Mouse (Mus musculus) embryonic facial prominence, embryonic 11.5 days (tissue): Measurements from ENCODE around the gene Terb2. TPM values are rescaled to one million over a fixed set of nuclear protein-coding genes. Genes with fewer than 3 reads are reported as not detected.
"Not testable (repeated sequence)": the region's sequence is repeated elsewhere in the genome, so short reads cannot be mapped to it uniquely, and the experiment has no call there.

Experiments
- ATAC-seq: fragments of 200-750 bp; cut with Nextera tagmentation; replicated peaks from 2 replicates; pipeline ENCODE4 v1.8.0; 2017; ENCODE audit warnings: low read depth; ENCODE audit not compliant: insufficient number of reproducible peaks, low FRiP score, low TSS enrichment
- DNase-seq: peaks from one replicate; pipeline ENCODE4 v3.0.0-alpha.2; 2015; ENCODE audit warnings: low spot score
- H3K27ac ChIP-seq: fragments of 300-500 bp; sonication (generic); replicated peaks from 2 replicates; pipeline ENCODE4 v1.5.1; 2014; ENCODE audit warnings: mild to moderate bottlenecking, low read depth, low read length, control low read depth
- H3K27me3 ChIP-seq: fragments of 300-500 bp; sonication (generic); 2 replicates; pipeline ENCODE4 v1.6.1; 2014; ENCODE audit warnings: mild to moderate bottlenecking, low read length, moderate library complexity, mixed read lengths; ENCODE audit not compliant: control insufficient read depth, insufficient read depth
- H3K36me3 ChIP-seq: fragments of 300-500 bp; sonication (generic); replicated peaks from 2 replicates; pipeline ENCODE4 v1.6.1; 2014; ENCODE audit warnings: low read depth, mild to moderate bottlenecking, low read length, moderate library complexity, mixed read lengths; ENCODE audit not compliant: control insufficient read depth, insufficient read depth
- H3K4me1 ChIP-seq: fragments of 300-500 bp; sonication (generic); 2 replicates; pipeline ENCODE4 v1.6.1; 2014; ENCODE audit warnings: low read length, mixed read lengths; ENCODE audit not compliant: control insufficient read depth, insufficient read depth
- H3K4me2 ChIP-seq: fragments of 300-500 bp; sonication (generic); 2 replicates; pipeline ENCODE4 v1.6.1; 2014; ENCODE audit warnings: low read depth, mild to moderate bottlenecking, control low read depth, low read length, moderate library complexity
- H3K4me3 ChIP-seq: fragments of 300-500 bp; sonication (generic); 2 replicates; pipeline ENCODE4 v1.5.1; 2014; ENCODE audit warnings: low read depth, low read length, control low read depth
- H3K9ac ChIP-seq: fragments of 300-500 bp; sonication (generic); replicated peaks from 2 replicates; pipeline ENCODE4 v1.6.1; 2014; ENCODE audit warnings: mild to moderate bottlenecking, control low read depth, low read length
- H3K9me3 ChIP-seq: fragments of 300-500 bp; sonication (generic); replicated peaks from 2 replicates; pipeline ENCODE4 v1.6.1; 2016; ENCODE audit warnings: mild to moderate bottlenecking, low read length, inconsistent platforms, mixed read lengths; ENCODE audit not compliant: control insufficient read depth
- WGBS: fragments of 180-500 bp; shearing (Covaris S2); extraction: QIAGEN DNeasy Blood & Tissue Kit; methylation state at CpG from one replicate; pipeline ENCODE4 v1.1.7; 2014; 5-methylcytosine and 5-hydroxymethylcytosine counted together
- polyA plus RNA-seq: library from polyadenylated mRNA; unstranded; fragments of >200 nt; fragmentation: Nextera tagmentation; extraction: Ambion mirVana; gene quantifications from 2 replicates; pipeline ENCODE4 v1.2.1, GENCODE M21; 2014

Gene Terb2
- polyA plus RNA-seq, 1 experiment from 2014 or later, result not detected

- no peak overlapping the region for H3K27ac ChIP-seq
- DNase-seq, result no peak
- H3K4me3 ChIP-seq, result no peak overlapping the region
- H3K4me2 ChIP-seq, result no peak overlapping the region
- H3K27me3 ChIP-seq, result no peaks in the 10 kb centered on the region
- no peaks in the 10 kb centered on the region for H3K36me3 ChIP-seq
- ATAC-seq, result no peak
- H3K9ac ChIP-seq, result no peak overlapping the region
- 91% methylated on average over 1 of the region's 1 CpGs for WGBS
- no peaks in the 10 kb centered on the region for H3K9me3 ChIP-seq
- H3K4me1 ChIP-seq, result no peaks in the 10 kb centered on the region
These were observed 15.4 kb downstream of the Terb2 start for GRCm38 (mm10) chr2:122201501-122201900.

- no peak overlapping the region for H3K4me3 ChIP-seq
- H3K27me3 ChIP-seq, result no peaks in the 10 kb centered on the region
- H3K9ac ChIP-seq, result no peak overlapping the region
- H3K36me3 ChIP-seq, result no peaks in the 10 kb centered on the region
- H3K9me3 ChIP-seq, result no peaks in the 10 kb centered on the region
- 0 out of 2 replicates have a peak, but pooled peaks cover 2% of the 10 kb centered on the region for H3K4me1 ChIP-seq
- ATAC-seq (no peak), DNase-seq (no peak)
- no peak overlapping the region for H3K4me2 ChIP-seq
- WGBS, result 50% methylated on average over 2 of the region's 2 CpGs
- no peak overlapping the region for H3K27ac ChIP-seq
These were observed 20.5 kb downstream of the Terb2 start for GRCm38 (mm10) chr2:122206440-122207107.

DNA sequence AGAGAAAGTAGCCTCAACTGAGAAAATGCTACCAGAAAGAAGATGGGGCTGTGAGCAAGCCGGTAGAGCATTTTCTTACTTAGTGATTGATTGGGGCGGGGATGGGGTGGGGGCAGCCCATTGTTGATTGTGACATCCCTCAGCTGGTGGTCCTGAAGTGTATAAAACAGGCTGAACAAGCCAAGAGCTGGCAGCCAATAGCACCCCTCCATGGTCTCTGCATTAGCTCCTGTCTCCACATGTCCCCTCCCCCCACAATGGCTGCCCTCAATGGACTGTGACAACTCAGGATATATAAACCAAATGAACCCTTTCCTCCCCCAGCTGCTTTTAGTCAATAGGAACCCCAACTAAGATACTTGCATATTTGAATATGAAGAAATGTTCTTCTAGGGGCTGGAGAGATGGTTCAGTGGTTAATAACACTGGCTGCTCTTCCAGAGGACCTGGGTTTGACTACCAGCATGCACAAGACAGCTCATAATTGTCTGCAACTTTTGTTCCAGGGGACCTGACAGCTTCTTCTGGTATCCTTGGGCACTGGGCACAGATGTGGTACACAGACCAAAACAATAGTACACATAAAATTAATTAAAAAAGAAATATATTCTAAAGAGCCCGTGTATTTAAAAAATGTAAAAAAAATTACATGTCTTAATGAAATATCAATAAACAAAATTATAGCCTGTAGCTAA is 24.6 kb downstream of the Terb2 start:
- WGBS, result 54% methylated on average over 3 of the region's 3 CpGs
- Histone ChIP-seq H3K9me3 (no peaks in the 10 kb centered on the region), H3K27ac (no peak overlapping the region), H3K9ac (no peak overlapping the region), H3K27me3 (no peaks in the 10 kb centered on the region), H3K4me3 (no peak overlapping the region), H3K4me2 (no peak overlapping the region), H3K4me1 (0 out of 2 replicates have a peak, but pooled peaks cover 2% of the 10 kb centered on the region), H3K36me3 (no peaks in the 10 kb centered on the region)
- ATAC-seq (no peak), DNase-seq (no peak)

- WGBS, result 93% methylated on average over 4 of the region's 4 CpGs
- H3K27me3 ChIP-seq, H3K4me3 ChIP-seq, ATAC-seq, H3K4me1 ChIP-seq, H3K36me3 ChIP-seq, DNase-seq, H3K9me3 ChIP-seq, H3K27ac ChIP-seq, H3K9ac ChIP-seq, H3K4me2 ChIP-seq: not testable (repeated sequence)
These were observed 31.0 kb downstream of the Terb2 start for GRCm38 (mm10) chr2:122217075-122217474.

DNA sequence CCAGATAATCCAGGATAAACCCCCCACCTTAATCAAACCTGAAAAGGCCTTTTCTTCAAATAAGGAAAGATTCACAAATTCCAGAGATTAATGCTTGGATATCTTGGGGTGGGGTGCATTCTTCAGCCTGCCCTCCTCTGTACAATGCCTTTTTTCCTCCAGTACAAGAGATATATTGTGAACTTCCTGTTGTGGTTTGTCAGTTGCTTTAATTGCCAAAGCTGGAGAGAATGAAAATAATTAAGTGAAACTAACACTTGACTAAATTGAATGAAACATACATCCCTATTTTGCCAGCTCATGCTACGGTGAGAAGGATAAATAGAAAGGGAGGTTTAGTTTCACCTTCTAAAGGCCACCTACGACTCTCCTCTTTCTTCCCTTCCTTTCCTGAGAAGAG is 32.2 kb downstream of the Terb2 start:
- Histone ChIP-seq H3K27ac (no peak overlapping the region), H3K27me3 (no peaks in the 10 kb centered on the region), H3K4me3 (no peak overlapping the region), H3K9ac (no peak overlapping the region), H3K36me3 (no peaks in the 10 kb centered on the region), H3K4me1 (no peaks in the 10 kb centered on the region), H3K9me3 (no peaks in the 10 kb centered on the region), H3K4me2 (no peak overlapping the region)
- WGBS, result 76% methylated on average over 2 of the region's 2 CpGs
- no peak for DNase-seq
- no peak for ATAC-seq

DNA sequence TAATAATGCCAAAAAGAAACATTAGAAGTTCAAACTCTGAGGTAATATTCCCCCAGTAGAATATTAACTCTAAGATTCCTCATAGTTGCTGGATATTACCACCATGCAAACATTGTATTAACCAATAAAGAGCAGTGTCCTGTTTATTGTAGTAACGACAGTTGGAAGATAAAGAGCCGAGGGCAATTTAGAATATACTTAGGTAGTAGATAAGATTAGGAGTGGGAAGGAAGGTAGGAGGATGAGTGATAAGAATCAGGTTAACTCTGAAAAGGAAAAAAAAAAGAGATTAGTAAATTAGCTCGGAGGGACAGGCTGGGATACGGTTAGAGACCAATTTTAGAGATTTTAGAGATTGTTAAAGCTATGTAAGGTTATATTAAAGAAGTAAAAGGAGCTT is 35.3 kb downstream of the Terb2 start:
- Histone ChIP-seq H3K4me1 (no peaks in the 10 kb centered on the region), H3K27ac (no peak overlapping the region), H3K4me3 (no peak overlapping the region), H3K27me3 (no peaks in the 10 kb centered on the region), H3K36me3 (no peaks in the 10 kb centered on the region), H3K4me2 (no peak overlapping the region), H3K9ac (no peak overlapping the region), H3K9me3 (no peaks in the 10 kb centered on the region)
- ATAC-seq (no peak), DNase-seq (no peak)
- WGBS, result 78% methylated on average over 4 of the region's 4 CpGs

GRCm38 (mm10) chr2:122221798-122222197 is 35.7 kb downstream of the Terb2 start:
- no peaks in the 10 kb centered on the region for H3K36me3 ChIP-seq
- no peaks in the 10 kb centered on the region for H3K27me3 ChIP-seq
- whole genome bisulfite sequencing, result 55% methylated on average over 5 of the region's 5 CpGs
- no peaks in the 10 kb centered on the region for H3K9me3 ChIP-seq
- H3K4me3 ChIP-seq, result no peak overlapping the region
- no peaks in the 10 kb centered on the region for H3K4me1 ChIP-seq
- DNase-seq (no peak), ATAC-seq (no peak)
- no peak overlapping the region for H3K27ac ChIP-seq
- H3K9ac ChIP-seq, result no peak overlapping the region
- H3K4me2 ChIP-seq, result no peak overlapping the region

- no peaks in the 10 kb centered on the region for H3K4me1 ChIP-seq
- H3K27me3 ChIP-seq, result no peaks in the 10 kb centered on the region
- no peak for DNase-seq
- H3K9ac ChIP-seq, result no peak overlapping the region
- no peak for ATAC-seq
- H3K36me3 ChIP-seq, result no peaks in the 10 kb centered on the region
- no peak overlapping the region for H3K4me2 ChIP-seq
- no peak overlapping the region for H3K27ac ChIP-seq
- 92% methylated on average over 5 of the region's 5 CpGs for WGBS
- H3K9me3 ChIP-seq, result no peaks in the 10 kb centered on the region
- no peak overlapping the region for H3K4me3 ChIP-seq
These were observed 36.2 kb downstream of the Terb2 start for GRCm38 (mm10) chr2:122222272-122222671.
